Mouse (Mus musculus): ENCODE results near the gene Abhd17b. TPM values are rescaled to one million over a fixed set of nuclear protein-coding genes. Genes with fewer than 3 reads are reported as not detected.
"Not testable (repeated sequence)": the region's sequence is repeated elsewhere in the genome, so short reads cannot be mapped to it uniquely, and the experiment has no call there.

The Abhd17b gene
- total and polyA plus RNA-seq, 3 experiments = 19.3 to 62.1 (median 33.5) TPM

DNA sequence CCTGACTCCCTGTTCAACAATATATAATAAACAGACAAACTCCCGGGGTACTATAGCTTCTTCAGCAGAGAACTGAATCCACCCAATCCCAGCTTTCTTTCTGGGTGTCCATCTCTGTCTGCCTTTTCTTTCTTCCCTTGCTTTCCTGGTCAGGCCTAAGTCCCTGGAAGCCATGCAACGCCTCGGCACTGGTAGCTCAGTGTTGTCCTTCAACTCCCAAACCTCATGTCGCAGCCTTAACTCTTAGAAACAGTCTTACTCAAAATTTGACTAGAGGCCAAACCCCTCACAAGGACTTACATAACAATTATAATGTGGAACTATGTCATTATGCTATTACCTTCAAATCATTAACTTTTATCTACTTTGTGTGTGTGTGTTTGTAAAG lies 28.8 kb upstream of the Abhd17b start:
- no peaks in the 10 kb centered on the region for H3K9me3 ChIP-seq (replicated peaks; ENCODE audit: low read length)
- H3K36me3 ChIP-seq (replicated peaks in 1 of 2; ENCODE audit: control insufficient read depth in 1 of 2, insufficient read depth in 1 of 2, low read length in 1 of 2) = peaks cover 3 to 17% of the 10 kb centered on the region in 2 experiments
- in situ Hi-C loops (cut with MboI; ENCODE audit: low pct_ligation_motif_present, low pct_unique_long_range_greater_than_20kb, low sequenced_read_pairs) (no loop called here), dilution Hi-C loops (cut with MboI; ENCODE audit: extremely low pct_ligation_motif_present, extremely low pct_unique_long_range_greater_than_20kb, low sequenced_read_pairs) (no loop called here)
- no peaks in the 10 kb centered on the region for H3K27me3 ChIP-seq (replicated peaks)
- H3K9ac ChIP-seq (ENCODE audit: insufficient read depth, low read depth) = no peak overlapping the region
- H3K4me2 ChIP-seq (ENCODE audit: insufficient read depth, low read depth, poor library complexity, severe bottlenecking) = no peak overlapping the region
- TF ChIP-seq NELFE (IDR thresholded peaks at IDR 0.05; ENCODE audit: low read depth, low read length) = no peak
- peaks cover 5 to 24% of the 10 kb centered on the region in 2 experiments for H3K4me1 ChIP-seq (ENCODE audit: control insufficient read depth in 1 of 2, insufficient read depth in 2 of 2)
- no peak overlapping the region for H3K27ac ChIP-seq (ENCODE audit: insufficient read depth, low read depth)
- peaks cover 8% of the 10 kb centered on the region for H3K79me2 ChIP-seq (replicated peaks; ENCODE audit: control insufficient read depth, extremely low read depth, insufficient read depth, poor library complexity, severe bottlenecking)
- no peak overlapping the region for H3K4me3 ChIP-seq (replicated peaks in 1 of 3; ENCODE audit: low read depth in 2 of 3, low read length in 2 of 3, poor library complexity in 1 of 3)
- DNase-seq (ENCODE audit: extremely low read depth) = no peak

DNA sequence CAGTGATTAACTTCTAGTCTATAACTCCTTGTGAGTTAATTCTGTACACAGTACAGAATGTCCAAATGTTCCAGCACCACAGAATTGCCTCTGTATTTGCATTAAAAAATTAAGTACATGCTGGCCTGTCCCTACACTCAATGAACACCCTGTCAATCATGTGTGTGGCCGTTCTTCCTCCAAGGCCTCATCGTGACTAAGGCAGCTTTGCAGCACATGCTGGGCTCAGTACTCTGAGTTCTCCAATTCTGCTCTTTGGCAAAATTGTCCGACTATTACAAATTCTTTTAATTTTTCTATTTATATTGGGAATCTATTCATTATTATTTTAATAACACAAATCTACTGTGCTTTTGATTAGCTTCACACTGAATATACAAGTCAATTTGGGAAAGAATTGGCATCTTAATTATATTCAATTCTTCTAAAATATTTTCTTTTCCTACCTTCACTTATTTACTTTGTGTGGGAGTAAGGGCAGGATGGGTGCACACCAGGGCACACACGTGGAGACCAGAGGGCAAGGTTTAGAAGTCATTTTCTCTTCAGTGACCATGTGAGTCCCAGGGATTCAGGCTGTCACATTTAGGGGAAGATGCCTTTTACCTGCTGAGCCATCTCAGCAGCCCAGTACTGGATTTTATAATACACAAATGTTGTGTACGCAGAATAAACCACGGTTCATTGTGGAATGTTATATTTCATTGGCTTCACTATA lies 26.6 kb upstream of the Abhd17b start:
- H3K4me2 ChIP-seq (ENCODE audit: insufficient read depth, low read depth, poor library complexity, severe bottlenecking) = no peak overlapping the region
- H3K36me3 ChIP-seq (replicated peaks in 1 of 2; ENCODE audit: control insufficient read depth in 1 of 2, insufficient read depth in 1 of 2, low read length in 1 of 2) = peaks cover 3 to 15% of the 10 kb centered on the region in 2 experiments
- H3K9me3 ChIP-seq (replicated peaks; ENCODE audit: low read length) = no peaks in the 10 kb centered on the region
- in situ Hi-C loops (cut with MboI; ENCODE audit: low pct_ligation_motif_present, low pct_unique_long_range_greater_than_20kb, low sequenced_read_pairs) = no loop called here
- H3K27me3 ChIP-seq (replicated peaks) = no peaks in the 10 kb centered on the region
- H3K4me3 ChIP-seq (replicated peaks in 1 of 3; ENCODE audit: low read depth in 2 of 3, low read length in 2 of 3, poor library complexity in 1 of 3) = no peak overlapping the region
- no peak overlapping the region for H3K27ac ChIP-seq (ENCODE audit: insufficient read depth, low read depth)
- dilution Hi-C loops (cut with MboI; ENCODE audit: extremely low pct_ligation_motif_present, extremely low pct_unique_long_range_greater_than_20kb, low sequenced_read_pairs) = no loop called here
- DNase-seq (ENCODE audit: extremely low read depth) = no peak
- peaks cover 11 to 39% of the 10 kb centered on the region in 2 experiments for H3K4me1 ChIP-seq (ENCODE audit: control insufficient read depth in 1 of 2, insufficient read depth in 2 of 2)
- TF ChIP-seq NELFE (IDR thresholded peaks at IDR 0.05; ENCODE audit: low read depth, low read length) = no peak
- no peak for TF ChIP-seq MEF2A (IDR thresholded peaks at IDR 0.05; ENCODE audit: borderline replicate concordance, low read depth, low read length)
- no peak for TF ChIP-seq HCFC1 (IDR thresholded peaks at IDR 0.05; ENCODE audit: low read depth, low read length)
- TF ChIP-seq ELF1 (IDR thresholded peaks at IDR 0.05; ENCODE audit: low read depth, low read length) = no peak
- TF ChIP-seq RCOR1 (conservative IDR thresholded peaks at IDR 0.05; ENCODE audit: low read depth, low read length) = no peak
- TF ChIP-seq EP300 (IDR thresholded peaks at IDR 0.05; ENCODE audit: low read length) = no peak
- TF ChIP-seq POLR2AphosphoS2 (IDR thresholded peaks at IDR 0.05; ENCODE audit: low read depth, low read length) = no peak
- no peak for TF ChIP-seq POLR2A (IDR thresholded peaks at IDR 0.05; ENCODE audit: low read depth, low read length)
- no peak for TF ChIP-seq KAT2A (IDR thresholded peaks at IDR 0.05; ENCODE audit: insufficient replicate concordance, low read length)
- TF ChIP-seq JUN (IDR thresholded peaks at IDR 0.05; ENCODE audit: insufficient read depth, low read depth, low read length) = no peak
- TF ChIP-seq IRF4 (IDR thresholded peaks at IDR 0.05; ENCODE audit: low read depth, low read length) = no peak
- no peak for TF ChIP-seq CHD2 (IDR thresholded peaks at IDR 0.05; ENCODE audit: low read length)
- TF ChIP-seq MXI1 (IDR thresholded peaks at IDR 0.05; ENCODE audit: low read depth, low read length) = no peak
- TF ChIP-seq TBP (conservative IDR thresholded peaks at IDR 0.05; ENCODE audit: low read depth, low read length) = no peak
- no peak for TF ChIP-seq CTCF (conservative IDR thresholded peaks at IDR 0.05 in 1 of 2, IDR thresholded peaks at IDR 0.05 in 1 of 2; ENCODE audit: low read depth in 2 of 2, low read length in 2 of 2)
- no peak for TF ChIP-seq PAX5 (IDR thresholded peaks at IDR 0.05; ENCODE audit: low read length)
- no peak for TF ChIP-seq JUND (conservative IDR thresholded peaks at IDR 0.05; ENCODE audit: low read depth, low read length)
- H3K79me2 ChIP-seq (replicated peaks; ENCODE audit: control insufficient read depth, extremely low read depth, insufficient read depth, poor library complexity, severe bottlenecking) = peaks cover 21% of the 10 kb centered on the region
- H3K9ac ChIP-seq (ENCODE audit: insufficient read depth, low read depth) = no peak overlapping the region

DNA sequence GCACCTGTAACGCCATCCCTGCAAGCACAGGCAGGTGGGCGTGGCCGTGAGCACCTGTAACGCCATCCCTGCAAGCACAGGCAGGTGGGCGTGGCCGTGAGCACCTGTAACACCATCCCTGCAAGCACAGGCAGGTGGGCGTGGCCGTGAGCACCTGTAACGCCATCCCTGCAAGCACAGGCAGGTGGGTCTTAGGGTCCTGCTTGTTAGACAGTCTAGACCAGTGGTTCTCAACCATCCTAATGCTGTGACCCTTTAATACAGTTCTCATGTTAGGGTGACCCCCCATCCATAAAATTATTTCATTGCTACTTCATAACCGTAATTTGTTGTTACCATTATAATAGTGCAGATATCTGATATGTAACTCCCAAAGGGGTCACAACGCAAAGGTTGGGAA lies 24.5 kb upstream of the Abhd17b start:
- H3K36me3 ChIP-seq (replicated peaks in 1 of 2; ENCODE audit: control insufficient read depth in 1 of 2, insufficient read depth in 1 of 2, low read length in 1 of 2) = peaks cover 3 to 11% of the 10 kb centered on the region in 2 experiments
- H3K27ac ChIP-seq (ENCODE audit: insufficient read depth, low read depth); H3K27me3 ChIP-seq (replicated peaks); dilution Hi-C loops (cut with MboI; ENCODE audit: extremely low pct_ligation_motif_present, extremely low pct_unique_long_range_greater_than_20kb, low sequenced_read_pairs); H3K4me2 ChIP-seq (ENCODE audit: insufficient read depth, low read depth, poor library complexity, severe bottlenecking); H3K9me3 ChIP-seq (replicated peaks; ENCODE audit: low read length); in situ Hi-C loops (cut with MboI; ENCODE audit: low pct_ligation_motif_present, low pct_unique_long_range_greater_than_20kb, low sequenced_read_pairs); H3K9ac ChIP-seq (ENCODE audit: insufficient read depth, low read depth); DNase-seq (ENCODE audit: extremely low read depth); H3K4me3 ChIP-seq (replicated peaks in 1 of 3; ENCODE audit: low read depth in 2 of 3, low read length in 2 of 3, poor library complexity in 1 of 3): not testable (repeated sequence)
- peaks cover 11 to 50% of the 10 kb centered on the region in 2 experiments for H3K4me1 ChIP-seq (ENCODE audit: control insufficient read depth in 1 of 2, insufficient read depth in 2 of 2)
- peaks cover 21% of the 10 kb centered on the region for H3K79me2 ChIP-seq (replicated peaks; ENCODE audit: control insufficient read depth, extremely low read depth, insufficient read depth, poor library complexity, severe bottlenecking)
